Mouse (Mus musculus) heart, postnatal 36 days (tissue): ENCODE data around the gene Fpr1. TPM values are rescaled to one million over a fixed set of nuclear protein-coding genes. Genes with fewer than 3 reads are reported as not detected.
A peak's percentile ranks its signal among the peaks of the same experiment; 100 is the strongest.

Experiments used
- DNase-seq, 2 experiments: peaks; one replicate each; pipeline ENCODE4 v3.0.0; 2021 to 2022
- intact Hi-C: fragments of 180-260 bp; cut with DNase I; formaldehyde crosslinking; loops from one replicate; pipeline ENCODE4 v1.15.1; 2025
- microRNA-seq, 2 experiments: library from miRNA; unstranded; fragments of <30 nt; microRNA quantifications; one replicate each; pipeline ENCODE4 v1.2.0; 2021; ENCODE audit warnings: borderline number of aligned reads in 2 of 2
- total RNA-seq, 2 experiments: library from RNA; stranded (reverse); gene quantifications; 2 replicates each; pipeline ENCODE4 v1.2.3; 2021

The Fpr1 gene
- total RNA-seq, 2 experiments from 2014 or later = 0.19 TPM; not detected in 1

- peak in 1 of 2 experiments; percentile 56 for DNase-seq
- intact Hi-C loops = loop anchor here (1.0 to 5.0 kb wide), 2 partner anchors 11 to 205 kb away; no protein-coding TSS in a partner anchor
Measured at GRCm38 (mm10) chr17:17827658-17828190, 56.0 kb downstream of the Fpr1 start.

- intact Hi-C loops = loop anchor here (1.0 to 5.0 kb wide), 2 partner anchors 11 to 205 kb away; no protein-coding TSS in a partner anchor
- peak; percentile 93 to 94 for DNase-seq
Measured at GRCm38 (mm10) chr17:17826751-17827657, 56.7 kb downstream of the Fpr1 start, which contains the start of gene Spaca6. Spaca6 (plus strand) TSS chr17:17827158.

Small RNA genes within 50 kb of the gene (microRNA-seq; reads per million reads assigned to microRNA genes)
- 0 reads per million in 2 experiments for gene Gm25927
- gene Mir125a = 7,118 to 14,142 reads per million in 2 experiments
- gene Mir99b = 10,372 to 22,966 reads per million in 2 experiments
- 0 reads per million in 2 experiments for gene Mirlet7e

Other genes with a start within 250 kb of the Fpr1 start
- not detected for gene Vmn2r90, start 180.2 kb downstream of the Fpr1 start, total RNA-seq
- gene Spaca6, start 56.8 kb downstream of the Fpr1 start, total RNA-seq = 10 to 100 TPM; 12.6 to 13.0 TPM
- gene Has1, start 28.7 kb downstream of the Fpr1 start, total RNA-seq = under 1 TPM in 1 of 2 experiments, not detected in 1; 0.42 TPM
- gene Fpr2, start 3.9 kb upstream of the Fpr1 start, total RNA-seq = not detected
- gene Fpr3, start 3.9 kb upstream of the Fpr1 start, total RNA-seq = not detected
- not detected for gene Fpr-rs4, start 137.8 kb upstream of the Fpr1 start, total RNA-seq
- not detected for gene Vmn2r124, start 165.5 kb upstream of the Fpr1 start, total RNA-seq
- not detected for gene Vmn2r91, start 201.1 kb upstream of the Fpr1 start, total RNA-seq